ENCODE assay signal across 11 mouse cellular contexts in genomic region chr4:72382517-72383147, GRCm38 (mm10).
DNase-seq lines count a peak whose midpoint lies in the region; ATAC-seq and TF ChIP-seq lines count a peak whose summit lies in the region.
"Had no signal": no experiment of that assay in that cellular context is flagged by ENCODE, and none has a peak within 500 bp of the region (broad histone marks: within the 10 kb centered on the region; RNA-seq: fewer than 3 reads in every experiment).

No protein-coding gene starts in this region.

- H3K27me3 ChIP-seq in forebrain, embryonic 11.5 days (ENCODE audit: control insufficient read depth, insufficient read depth, low read length): peaks cover 3% of the 10 kb centered on the region; the same call in 1 of the 2 replicates
- H3K27me3 ChIP-seq in hindbrain, embryonic 14.5 days (ENCODE audit: control insufficient read depth, insufficient read depth, low read length): 0 out of 2 replicates have a peak, but pooled peaks cover 8% of the 10 kb centered on the region
- H3K27me3 ChIP-seq in midbrain, postnatal 0 days (ENCODE audit: insufficient read depth, low read length): no peaks in the 10 kb centered on the region; the same call in 1 of the 2 replicates

- DNase-seq in brain, adult 2 months (ENCODE audit: low read depth, low spot score): peak; percentile 37
- DNase-seq in forebrain, embryonic 11.5 days (ENCODE audit: low spot score): peak; percentile 63
- DNase-seq in hindbrain, embryonic 14.5 days (ENCODE audit: low spot score): peak; percentile 51
- DNase-seq in midbrain, postnatal 0 days (ENCODE audit: low spot score): peak; percentile 55
- no peak for DNase-seq in heart, postnatal 36 days
- DNase-seq in adrenal gland, adult 8-10 months: no peak
- DNase-seq in frontal cortex, postnatal 10 days (ENCODE audit: low spot score in 2 of 2): no peak
- DNase-seq: cerebellum, postnatal 10 days; thymus, postnatal 4 days had no signal

- H3K4me2 ChIP-seq in forebrain, embryonic 11.5 days (ENCODE audit: low read depth, low read length, severe bottlenecking): peak overlapping the region; percentile 36
- H3K4me2 ChIP-seq in hindbrain, embryonic 14.5 days (replicated peaks): peak overlapping the region; percentile 46
- H3K4me2 ChIP-seq in midbrain, postnatal 0 days (ENCODE audit: low read depth, low read length, poor library complexity, severe bottlenecking): peak overlapping the region; percentile 30

- no peaks in the 10 kb centered on the region for H3K36me3 ChIP-seq in forebrain, embryonic 11.5 days (ENCODE audit: control insufficient read depth, insufficient read depth, low read length)
- H3K36me3 ChIP-seq in hindbrain, embryonic 14.5 days (replicated peaks; ENCODE audit: control insufficient read depth, insufficient read depth): no peaks in the 10 kb centered on the region
- H3K36me3 ChIP-seq in midbrain, postnatal 0 days (ENCODE audit: insufficient read depth, low read length): no peaks in the 10 kb centered on the region

- peaks cover 7% of the 10 kb centered on the region; the same call in 1 of the 2 replicates for H3K4me1 ChIP-seq in forebrain, embryonic 11.5 days (replicated peaks; ENCODE audit: control insufficient read depth, insufficient read depth, low read length)
- H3K4me1 ChIP-seq in hindbrain, embryonic 14.5 days (replicated peaks; ENCODE audit: control insufficient read depth, insufficient read depth, low read length): peaks cover 38% of the 10 kb centered on the region
- no peaks in the 10 kb centered on the region for H3K4me1 ChIP-seq in midbrain, postnatal 0 days (ENCODE audit: insufficient read depth, low read length)

- intact Hi-C loops in heart, postnatal 36 days (cut with DNase I): no loop called here

- H3K27ac ChIP-seq in forebrain, embryonic 11.5 days (ENCODE audit: low read depth, low read length): no peak overlapping the region
- H3K27ac ChIP-seq in hindbrain, embryonic 14.5 days: no peak overlapping the region
- no peak overlapping the region for H3K27ac ChIP-seq in midbrain, postnatal 0 days (ENCODE audit: low read depth, low read length)
- H3K27ac ChIP-seq: stomach, postnatal 0 days had no signal

- H3K9ac ChIP-seq in forebrain, embryonic 11.5 days (ENCODE audit: low read length): no peak overlapping the region
- H3K9ac ChIP-seq in hindbrain, embryonic 14.5 days: no peak overlapping the region
- no peak overlapping the region for H3K9ac ChIP-seq in midbrain, postnatal 0 days (replicated peaks; ENCODE audit: low read length, poor library complexity, severe bottlenecking)

- no peaks in the 10 kb centered on the region for H3K9me3 ChIP-seq in forebrain, embryonic 11.5 days (ENCODE audit: control insufficient read depth, low read length)
- no peaks in the 10 kb centered on the region for H3K9me3 ChIP-seq in hindbrain, embryonic 14.5 days (ENCODE audit: control insufficient read depth, low read length)
- no peaks in the 10 kb centered on the region for H3K9me3 ChIP-seq in midbrain, postnatal 0 days (ENCODE audit: low read length)

- ATAC-seq in forebrain, embryonic 11.5 days (replicated peaks; ENCODE audit: low FRiP score): peak; percentile 82
- ATAC-seq in hindbrain, embryonic 14.5 days (ENCODE audit: low FRiP score): peak; percentile 63
- peak; percentile 80 for ATAC-seq in midbrain, postnatal 0 days (ENCODE audit: low FRiP score)

- TF ChIP-seq CTCF in midbrain, postnatal 0 days (IDR thresholded peaks at IDR 0.05): no peak

- H3K4me3 ChIP-seq in forebrain, embryonic 11.5 days (ENCODE audit: low read depth, low read length): no peak overlapping the region
- H3K4me3 ChIP-seq in hindbrain, embryonic 14.5 days (replicated peaks; ENCODE audit: low read length): peak overlapping the region; percentile 9; the same call in 1 of the 2 replicates
- H3K4me3 ChIP-seq in midbrain, postnatal 0 days (ENCODE audit: low read depth, low read length): no peak overlapping the region
- H3K4me3 ChIP-seq: erythroblast, embryonic 14.5 days had no signal

- 36% methylated on average over 11 of the region's 11 CpGs for WGBS in forebrain, embryonic 11.5 days
- WGBS in hindbrain, embryonic 14.5 days: 31% methylated on average over 11 of the region's 11 CpGs
- WGBS in midbrain, postnatal 0 days: 20% methylated on average over 11 of the region's 11 CpGs

Comparison
In these comparisons a context has a peak if more than half of its experiments do, and no peak if none do; other contexts are left out.
1. DNase-seq: peak in brain, adult 2 months (single experiment), forebrain, embryonic 11.5 days (single experiment), hindbrain, embryonic 14.5 days (single experiment) and midbrain, postnatal 0 days (single experiment); none in heart, postnatal 36 days (0 of 2), adrenal gland, adult 8-10 months (single experiment) and frontal cortex, postnatal 10 days (0 of 2).
2. Peak in every context shown above with its lines, with median percentiles within 50 percentile points of each other: ATAC-seq and H3K4me2 ChIP-seq.